Mouse (Mus musculus): ENCODE measurements around the gene Zfp507. TPM values are rescaled to one million over a fixed set of nuclear protein-coding genes. Genes with fewer than 3 reads are reported as not detected.

The Zfp507 gene
- polyA plus RNA-seq, 1 experiment from 2014 or later, result 20.6 TPM

DNA sequence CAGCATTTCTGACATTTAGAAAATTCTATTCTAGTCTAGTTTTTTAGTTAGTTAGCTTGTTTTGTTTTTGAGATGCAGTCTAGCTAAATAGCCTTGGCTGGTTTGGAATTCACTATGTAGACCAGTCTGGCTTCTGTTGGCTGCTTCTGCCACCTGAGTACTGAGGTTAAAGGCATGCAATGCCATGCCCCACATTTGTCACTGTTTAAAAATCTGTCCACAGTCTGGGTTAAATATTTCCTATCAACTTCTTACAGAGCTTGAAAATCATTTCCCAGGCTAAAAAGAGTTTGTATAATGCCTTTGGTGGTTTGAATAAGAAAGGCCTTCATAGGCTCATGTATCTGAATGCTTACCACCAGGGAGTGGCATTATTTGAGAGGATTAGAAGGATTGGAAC is 63.9 kb downstream of the Zfp507 start:
- Histone ChIP-seq H3K27ac (ENCODE audit: low read depth) (no peak overlapping the region), H3K9ac (no peak overlapping the region), H3K4me3 (ENCODE audit: low read depth, low read length) (no peak overlapping the region), H3K27me3 (ENCODE audit: insufficient read depth, low read length) (no peaks in the 10 kb centered on the region), H3K36me3 (ENCODE audit: insufficient read depth) (peaks cover 13% of the 10 kb centered on the region; the same call in 1 of the 2 replicates), H3K4me1 (ENCODE audit: insufficient read depth) (no peaks in the 10 kb centered on the region), H3K9me3 (ENCODE audit: low read depth, low read length) (no peaks in the 10 kb centered on the region), H3K4me2 (no peak overlapping the region)
- DNase-seq (no peak), ATAC-seq (ENCODE audit: insufficient read depth) (no peak)
- TF ChIP-seq CTCF (IDR thresholded peaks at IDR 0.05; ENCODE audit: low read depth), result no peak

- WGBS, result 67% methylated on average over 14 of the region's 14 CpGs
- Histone ChIP-seq H3K4me2 (no peak overlapping the region), H3K4me3 (ENCODE audit: low read depth, low read length) (no peak overlapping the region), H3K4me1 (ENCODE audit: insufficient read depth) (no peaks in the 10 kb centered on the region), H3K27ac (ENCODE audit: low read depth) (no peak overlapping the region), H3K9ac (no peak overlapping the region), H3K36me3 (ENCODE audit: insufficient read depth) (peaks cover 10% of the 10 kb centered on the region; the same call in 1 of the 2 replicates), H3K27me3 (ENCODE audit: insufficient read depth, low read length) (no peaks in the 10 kb centered on the region), H3K9me3 (ENCODE audit: low read depth, low read length) (no peaks in the 10 kb centered on the region)
- TF ChIP-seq CTCF (IDR thresholded peaks at IDR 0.05; ENCODE audit: low read depth), result no peak
- DNase-seq (no peak), ATAC-seq (ENCODE audit: insufficient read depth) (no peak)
Measured at GRCm38 (mm10) chr7:35733313-35734050, 69.3 kb downstream of the Zfp507 start.

GRCm38 (mm10) chr7:35732585-35733059 is 70.2 kb downstream of the Zfp507 start:
- Histone ChIP-seq H3K9ac (no peak overlapping the region), H3K4me1 (ENCODE audit: insufficient read depth) (no peaks in the 10 kb centered on the region), H3K27me3 (ENCODE audit: insufficient read depth, low read length) (no peaks in the 10 kb centered on the region), H3K4me2 (no peak overlapping the region), H3K36me3 (ENCODE audit: insufficient read depth) (peaks cover 12% of the 10 kb centered on the region; the same call in 1 of the 2 replicates), H3K27ac (ENCODE audit: low read depth) (no peak overlapping the region), H3K4me3 (ENCODE audit: low read depth, low read length) (no peak overlapping the region), H3K9me3 (ENCODE audit: low read depth, low read length) (no peaks in the 10 kb centered on the region)
- WGBS, result 84% methylated on average over 10 of the region's 10 CpGs
- no peak for TF ChIP-seq CTCF (IDR thresholded peaks at IDR 0.05; ENCODE audit: low read depth)
- no peak for DNase-seq
- no peak for ATAC-seq (ENCODE audit: insufficient read depth)

DNA sequence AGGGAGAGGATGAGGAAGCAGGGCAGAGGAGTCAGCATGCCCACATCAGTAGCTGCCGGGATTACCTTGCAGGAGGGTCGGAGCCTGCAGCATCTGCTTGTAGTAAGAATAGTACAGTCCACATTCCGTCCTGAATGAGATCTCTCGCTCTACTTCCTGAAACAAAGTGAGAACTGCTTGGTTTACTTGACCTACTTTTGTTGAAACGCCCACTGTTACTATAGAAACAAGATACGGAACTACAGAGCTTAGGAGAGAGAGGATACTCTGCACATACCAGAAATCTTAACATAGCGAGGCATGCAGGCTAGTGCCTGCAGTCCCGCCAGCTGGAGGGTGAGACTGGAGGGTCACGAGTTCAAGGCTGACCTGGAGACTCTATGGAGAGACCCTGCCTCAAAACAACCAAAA is 73.2 kb downstream of the Zfp507 start:
- DNase-seq, result peak; percentile 28
- H3K4me3 ChIP-seq (ENCODE audit: low read depth, low read length), result no peak overlapping the region
- peaks cover 23% of the 10 kb centered on the region; the same call in 1 of the 2 replicates for H3K36me3 ChIP-seq (ENCODE audit: insufficient read depth)
- no peaks in the 10 kb centered on the region for H3K27me3 ChIP-seq (ENCODE audit: insufficient read depth, low read length)
- no peaks in the 10 kb centered on the region for H3K4me1 ChIP-seq (ENCODE audit: insufficient read depth)
- no peaks in the 10 kb centered on the region for H3K9me3 ChIP-seq (ENCODE audit: low read depth, low read length)
- 72% methylated on average over 9 of the region's 9 CpGs for WGBS
- no peak for TF ChIP-seq CTCF (IDR thresholded peaks at IDR 0.05; ENCODE audit: low read depth)
- no peak overlapping the region for H3K4me2 ChIP-seq
- no peak overlapping the region for H3K27ac ChIP-seq (ENCODE audit: low read depth)
- ATAC-seq (ENCODE audit: insufficient read depth), result no peak; the same call in 1 of the 2 replicates
- no peak overlapping the region for H3K9ac ChIP-seq

GRCm38 (mm10) chr7:35728376-35728775 is 74.4 kb downstream of the Zfp507 start:
- no peaks in the 10 kb centered on the region for H3K9me3 ChIP-seq (ENCODE audit: low read depth, low read length)
- no peak for TF ChIP-seq CTCF (IDR thresholded peaks at IDR 0.05; ENCODE audit: low read depth)

DNA sequence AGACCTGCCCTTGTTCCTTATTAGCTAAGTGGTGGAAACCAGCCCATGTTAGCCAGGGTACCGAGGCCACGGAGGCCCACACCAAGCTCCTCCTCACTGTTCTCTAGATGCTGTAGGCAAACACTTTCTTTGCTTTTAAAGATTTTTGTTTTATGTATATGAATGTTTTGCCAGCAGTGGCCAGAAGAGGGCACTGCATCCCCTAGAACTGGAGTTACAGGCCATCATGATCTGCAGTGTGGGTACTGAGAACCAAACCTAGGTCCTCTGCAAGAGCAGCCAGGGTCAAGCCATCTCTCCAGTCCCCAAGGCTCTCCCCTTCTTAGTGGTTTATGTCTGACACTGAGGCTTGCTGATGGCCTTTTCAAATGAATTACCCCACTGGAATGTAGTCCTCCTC is 79.8 kb downstream of the Zfp507 start:
- WGBS, result 85% methylated on average over 2 of the region's 2 CpGs
- DNase-seq (no peak), ATAC-seq (ENCODE audit: insufficient read depth) (no peak)
- Histone ChIP-seq H3K4me3 (ENCODE audit: low read depth, low read length) (no peak overlapping the region), H3K9me3 (ENCODE audit: low read depth, low read length) (no peaks in the 10 kb centered on the region), H3K27ac (ENCODE audit: low read depth) (no peak overlapping the region), H3K27me3 (ENCODE audit: insufficient read depth, low read length) (no peaks in the 10 kb centered on the region), H3K36me3 (ENCODE audit: insufficient read depth) (peaks cover 52% of the 10 kb centered on the region), H3K4me2 (no peak overlapping the region), H3K4me1 (ENCODE audit: insufficient read depth) (no peaks in the 10 kb centered on the region), H3K9ac (no peak overlapping the region)
- TF ChIP-seq CTCF (IDR thresholded peaks at IDR 0.05; ENCODE audit: low read depth), result peak; percentile 16; the same call in 1 of the 2 replicates

More at GRCm38 (mm10) chr7:35728376-35728775, 74.4 kb downstream of the Zfp507 start:
- no peak overlapping the region for H3K4me3 ChIP-seq (ENCODE audit: low read depth, low read length)
- DNase-seq (no peak), ATAC-seq (ENCODE audit: insufficient read depth) (no peak)
- no peak overlapping the region for H3K4me2 ChIP-seq
- no peak overlapping the region for H3K9ac ChIP-seq
- no peak overlapping the region for H3K27ac ChIP-seq (ENCODE audit: low read depth)
- WGBS, result 93% methylated on average over 12 of the region's 12 CpGs
- H3K36me3 ChIP-seq (ENCODE audit: insufficient read depth), result peaks cover 25% of the 10 kb centered on the region; the same call in 1 of the 2 replicates
- H3K4me1 ChIP-seq (ENCODE audit: insufficient read depth), result no peaks in the 10 kb centered on the region
- no peaks in the 10 kb centered on the region for H3K27me3 ChIP-seq (ENCODE audit: insufficient read depth, low read length)

Other genes starting within 250 kb of the Zfp507 start
- gene Nudt19, start 246.7 kb downstream of the Zfp507 start, polyA plus RNA-seq (2014; fragmentation: Nextera tagmentation; extraction: Ambion mirVana), result 53.9 and 54.9 TPM in 2 replicates
- gene Rgs9bp, start 217.4 kb downstream of the Zfp507 start, polyA plus RNA-seq (2014; fragmentation: Nextera tagmentation; extraction: Ambion mirVana), result 0.24 and 0.36 TPM in 2 replicates
- gene Ankrd27, start 216.8 kb downstream of the Zfp507 start, polyA plus RNA-seq (2014; fragmentation: Nextera tagmentation; extraction: Ambion mirVana), result 38.1 and 38.8 TPM in 2 replicates
- gene Pdcd5, start 155.5 kb downstream of the Zfp507 start, polyA plus RNA-seq (2014; fragmentation: Nextera tagmentation; extraction: Ambion mirVana), result 266 and 281 TPM in 2 replicates
- 36.1 and 39.4 TPM in 2 replicates for gene Dpy19l3, start 48.5 kb downstream of the Zfp507 start, polyA plus RNA-seq (2014; fragmentation: Nextera tagmentation; extraction: Ambion mirVana)

Data from lung, embryonic 14.5 days (tissue).